Mouse (Mus musculus) spleen, postnatal 4 days (tissue): ENCODE measurements around the gene Chrnb1.

Experiments used
- DNase-seq, 2 experiments: peaks; one replicate each; pipeline ENCODE4 v3.0.0; 2022; ENCODE audit warnings: low spot score in 2 of 2

Gene Chrnb1

DNA sequence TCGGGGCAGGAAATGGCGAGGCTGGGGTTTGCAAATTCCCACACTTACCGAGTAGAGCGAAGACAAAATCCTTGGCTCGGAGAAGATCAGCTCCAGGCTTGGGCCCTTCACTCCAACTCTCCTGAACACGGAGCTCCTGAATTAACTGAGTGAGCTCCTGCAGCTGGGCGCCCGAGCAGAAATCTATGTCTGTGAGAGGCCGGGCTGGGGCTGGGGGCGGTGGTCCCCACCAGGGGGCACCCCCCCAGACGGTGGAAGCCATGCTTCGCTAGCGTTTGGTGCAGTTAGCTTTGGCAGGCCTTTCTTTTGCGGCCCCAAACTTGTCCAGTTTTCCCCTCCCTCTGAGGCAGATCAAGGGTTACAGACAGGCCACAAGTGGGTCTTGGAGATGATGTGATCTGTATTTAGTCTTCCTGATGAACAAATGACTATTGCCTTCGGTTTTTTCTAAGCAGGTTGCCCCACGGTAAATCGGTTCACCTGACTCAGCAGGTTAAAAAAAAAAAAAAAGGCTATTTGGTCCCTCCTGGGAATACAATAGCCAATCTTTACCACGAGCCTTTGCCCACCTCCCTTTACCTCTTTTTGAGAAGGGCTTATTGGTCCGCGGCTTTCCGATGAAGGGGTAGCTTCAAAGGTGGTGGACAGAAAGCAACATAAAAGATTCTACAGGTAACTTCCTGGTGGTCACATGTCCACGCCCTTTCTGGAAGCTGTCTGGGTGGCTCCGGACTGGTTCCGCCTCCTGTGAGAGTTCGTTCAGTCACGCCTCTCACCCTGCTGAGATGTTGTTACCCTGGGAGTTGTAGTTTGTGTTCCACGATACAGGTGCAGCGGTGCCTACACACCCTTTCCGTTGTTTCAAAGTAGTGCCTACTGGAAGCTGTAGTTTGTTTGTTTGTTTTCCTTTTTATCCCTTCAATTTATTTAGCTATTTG, 9.5 kb upstream of the Chrnb1 start, which contains the start of gene Tmem102:
Tmem102 (minus strand) TSS at position 653 of the 938 bp plus-strand sequence.
- DNase-seq = no peak

DNA sequence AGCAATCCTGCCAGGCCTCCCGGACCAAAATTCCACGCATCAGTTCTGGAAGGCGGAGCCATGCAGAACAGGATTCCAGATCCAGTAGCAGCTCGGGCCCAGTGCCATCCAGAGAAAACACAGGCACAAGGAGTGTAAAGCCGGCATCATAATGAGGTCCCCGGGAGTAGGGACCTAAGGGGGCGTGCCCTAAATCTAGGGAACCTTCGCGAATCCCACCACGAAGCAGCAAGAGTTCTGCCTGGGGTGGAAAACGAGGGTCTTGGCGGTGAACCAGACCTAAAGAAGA, 8.9 kb upstream of the Chrnb1 start:
- no peak for DNase-seq

DNA sequence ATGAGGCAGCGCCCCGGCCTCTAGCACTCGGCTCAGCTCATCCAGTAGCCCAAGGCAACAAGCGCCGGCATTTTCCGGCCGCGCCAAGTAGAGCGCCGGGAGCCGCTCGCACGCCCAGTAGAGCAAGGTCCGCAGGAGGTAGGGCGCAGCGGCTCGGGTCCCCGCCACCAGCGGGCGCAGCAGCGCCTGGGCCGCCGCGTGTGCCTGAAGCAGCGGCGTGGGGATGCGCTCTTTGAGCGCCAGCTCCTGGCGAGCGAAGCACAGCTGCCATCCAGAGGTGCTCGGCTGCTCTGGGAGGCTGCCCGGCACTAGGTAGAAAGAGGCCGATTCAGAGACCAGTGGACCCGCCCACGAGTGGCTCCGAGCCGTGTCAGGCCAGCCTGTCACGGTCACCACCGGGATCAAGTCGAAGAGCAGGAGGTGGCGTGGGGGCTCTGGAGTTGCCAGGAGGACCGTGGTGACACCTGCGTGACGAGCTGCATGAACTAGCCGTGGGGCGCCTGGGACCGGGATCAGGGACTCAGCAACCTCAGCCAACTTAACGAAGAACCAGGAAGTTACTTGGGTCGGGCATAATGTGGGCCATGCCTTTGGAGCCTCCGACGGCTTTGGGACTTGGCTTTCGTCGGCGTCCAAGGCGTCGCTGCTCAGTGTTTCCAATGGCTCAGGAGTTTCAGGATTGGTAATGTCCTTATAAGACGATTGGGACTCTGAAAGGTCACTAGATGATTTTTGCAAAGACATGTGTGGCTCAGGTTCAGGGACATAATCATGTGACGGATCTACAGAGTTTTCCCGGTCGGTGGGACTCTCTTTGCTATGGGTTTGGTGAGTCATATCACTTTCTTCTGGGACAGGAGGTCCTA, 8.3 kb upstream of the Chrnb1 start:
- DNase-seq = peak; percentile 65 to 86

DNA sequence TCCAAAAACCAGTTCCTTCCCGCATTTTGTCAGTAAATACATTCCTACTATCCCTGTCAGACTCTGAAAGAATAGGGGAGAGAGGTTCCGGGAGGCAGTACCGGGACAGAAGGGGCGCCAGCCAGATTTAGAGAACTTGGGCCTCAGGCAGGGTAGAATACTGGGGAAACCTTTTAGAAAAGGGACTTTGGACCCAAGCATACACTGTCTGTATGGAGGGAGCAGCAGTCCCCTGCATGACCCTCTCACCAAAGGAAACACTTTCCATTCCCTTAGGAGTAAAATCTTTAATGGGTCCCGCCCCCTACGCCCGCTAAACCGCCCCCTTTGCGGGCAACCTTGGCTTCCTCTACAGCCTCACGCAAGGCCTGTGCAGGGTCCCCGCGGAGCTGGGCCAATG, 7.6 kb upstream of the Chrnb1 start:
- DNase-seq = no peak

DNA sequence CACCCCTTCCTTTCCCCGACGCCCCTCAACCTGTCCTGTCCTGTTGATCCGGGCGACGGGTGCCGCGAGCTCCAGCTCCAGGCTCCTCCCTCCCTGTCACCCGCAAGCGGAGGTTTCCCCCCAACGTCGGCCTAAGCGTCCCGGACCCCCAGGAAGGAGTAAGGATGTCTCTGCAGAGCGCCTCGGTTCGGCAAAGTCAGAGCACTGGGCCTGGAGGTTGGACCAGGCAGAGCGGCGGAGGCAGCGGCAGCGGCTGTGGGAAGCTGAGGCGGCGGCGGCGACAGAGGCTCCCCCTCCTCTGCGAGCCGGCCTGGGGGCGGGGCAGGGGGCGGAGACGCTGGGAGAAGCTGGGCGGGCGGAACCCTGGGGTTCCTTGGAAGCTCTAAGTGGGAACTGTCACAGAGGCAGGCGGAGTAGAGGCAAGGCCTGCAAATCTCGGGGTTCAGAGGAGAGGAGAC, 6.9 kb upstream of the Chrnb1 start:
- peak; percentile 50 to 74 for DNase-seq

DNA sequence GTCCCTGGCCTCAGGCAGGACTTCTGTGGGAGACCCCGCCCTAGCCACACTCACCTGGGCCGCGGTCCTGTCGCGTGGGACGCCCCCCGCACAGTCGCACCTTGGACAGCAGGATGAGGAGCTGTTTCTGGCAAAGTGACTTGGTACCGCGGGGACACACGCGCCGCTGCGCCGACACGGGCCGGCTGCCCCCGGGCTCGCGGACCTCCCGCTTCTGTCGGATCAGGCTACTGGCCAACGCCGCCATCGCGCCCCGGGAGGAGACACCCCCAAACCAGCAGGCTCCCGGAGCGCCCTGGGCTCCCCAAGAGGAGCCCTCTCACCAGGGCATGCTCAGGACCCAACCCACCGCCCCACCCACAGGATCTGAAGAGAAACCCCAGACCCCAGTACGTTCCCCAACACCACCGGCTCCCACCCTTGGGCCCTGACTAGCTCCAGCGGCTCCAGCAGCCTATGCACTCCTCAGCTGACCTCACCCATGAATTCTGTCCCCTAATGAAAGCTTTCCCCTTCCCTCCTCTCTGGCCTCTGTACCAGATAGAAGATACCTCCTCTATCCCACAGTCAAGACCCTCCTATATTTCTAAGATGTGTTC, 5.7 kb upstream of the Chrnb1 start, which contains the start of gene Fgf11:
Fgf11 (minus strand) TSS at position 479 of the 599 bp plus-strand sequence.
- DNase-seq = peak in 1 of 2 experiments; percentile 68

DNA sequence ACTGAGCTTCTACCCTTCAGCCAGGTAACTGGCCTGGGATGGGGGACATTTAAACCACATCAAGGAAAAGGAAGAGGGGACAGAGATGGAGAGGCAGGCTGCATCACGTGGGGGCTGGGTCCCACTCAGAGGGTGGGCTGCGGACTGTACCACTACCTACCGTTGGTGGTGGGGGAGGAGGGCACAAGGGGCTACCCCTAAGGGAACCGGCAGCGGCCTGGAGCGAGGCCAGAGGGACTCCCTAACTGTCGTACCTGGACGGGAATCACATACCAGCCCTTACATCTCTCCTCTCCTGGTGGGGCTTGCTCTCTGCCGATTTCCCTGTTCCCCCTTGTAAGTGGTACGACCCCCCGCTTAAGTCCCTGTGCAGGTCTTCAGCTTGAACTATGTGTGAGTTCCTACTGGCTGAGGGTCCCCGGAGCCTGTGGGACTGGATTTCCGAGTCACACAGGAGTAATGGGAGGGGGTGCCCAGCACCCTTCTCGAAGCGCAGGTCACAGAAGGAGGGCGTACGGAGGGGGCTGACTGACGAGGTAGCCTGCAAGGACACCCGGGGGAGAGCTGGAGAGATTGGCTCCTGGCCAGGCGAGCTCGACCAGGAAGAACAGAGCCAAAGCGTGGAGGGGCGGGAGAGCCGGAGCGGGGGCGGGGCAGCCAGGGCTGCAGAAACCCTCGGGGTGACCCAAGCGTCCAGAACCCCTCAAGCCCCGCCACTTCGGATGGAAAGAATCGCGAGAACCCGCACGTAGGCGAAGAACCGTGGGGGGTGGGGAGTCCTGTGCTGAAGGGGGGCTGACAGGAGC, 4.9 kb upstream of the Chrnb1 start:
- DNase-seq = peak in 1 of 2 experiments; percentile 68

DNA sequence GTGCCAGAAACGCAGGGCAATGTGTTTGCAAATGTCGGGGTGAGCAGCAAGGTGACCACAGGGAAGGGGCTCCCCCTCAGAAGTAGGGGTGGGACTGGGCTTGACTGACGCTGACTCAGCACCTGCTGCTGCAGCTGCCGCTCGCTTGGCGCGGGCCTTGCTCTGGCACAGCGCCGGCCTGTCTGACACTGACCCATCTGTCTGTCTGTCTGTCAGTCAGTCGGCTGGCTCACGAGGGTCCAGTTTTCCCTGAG, 4.3 kb upstream of the Chrnb1 start:
- DNase-seq = peak in 1 of 2 experiments; percentile 68

DNA sequence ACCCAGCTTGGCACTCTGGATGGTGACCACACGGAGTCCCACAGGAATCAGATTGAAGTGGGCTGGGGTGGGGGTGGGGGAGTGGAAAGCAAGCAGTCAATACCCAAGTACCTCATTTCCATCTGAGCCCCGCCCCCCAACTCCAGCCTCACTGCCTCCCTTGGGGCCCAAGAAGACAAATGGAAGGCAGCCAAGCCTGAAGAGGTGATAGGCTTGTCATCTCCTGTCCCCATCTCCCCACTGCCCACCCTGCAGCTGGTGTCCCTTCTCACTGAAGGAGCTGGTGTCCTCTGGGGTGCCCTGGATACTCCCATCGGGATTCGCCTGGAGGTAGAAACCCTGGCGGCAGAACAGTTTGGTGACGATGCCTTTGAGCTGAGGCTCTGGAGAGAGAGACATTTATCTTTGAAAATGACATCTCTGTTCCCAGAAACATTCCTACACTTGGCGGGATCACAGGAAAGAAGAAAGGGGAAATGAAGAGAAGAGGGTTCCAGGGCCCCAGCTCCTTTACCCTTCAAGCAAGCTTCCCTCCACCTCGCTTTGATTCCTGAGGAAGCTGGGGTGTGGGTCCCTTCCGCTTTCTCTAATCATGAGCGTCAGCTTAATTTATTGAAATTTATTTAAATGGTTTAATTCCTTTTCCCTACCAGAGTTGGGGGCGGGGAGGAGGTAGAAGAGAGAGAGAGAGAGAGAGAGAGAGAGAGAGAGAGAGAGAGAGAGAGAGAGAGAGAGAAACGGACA, 3.8 kb upstream of the Chrnb1 start:
- DNase-seq = peak; percentile 63 to 76

DNA sequence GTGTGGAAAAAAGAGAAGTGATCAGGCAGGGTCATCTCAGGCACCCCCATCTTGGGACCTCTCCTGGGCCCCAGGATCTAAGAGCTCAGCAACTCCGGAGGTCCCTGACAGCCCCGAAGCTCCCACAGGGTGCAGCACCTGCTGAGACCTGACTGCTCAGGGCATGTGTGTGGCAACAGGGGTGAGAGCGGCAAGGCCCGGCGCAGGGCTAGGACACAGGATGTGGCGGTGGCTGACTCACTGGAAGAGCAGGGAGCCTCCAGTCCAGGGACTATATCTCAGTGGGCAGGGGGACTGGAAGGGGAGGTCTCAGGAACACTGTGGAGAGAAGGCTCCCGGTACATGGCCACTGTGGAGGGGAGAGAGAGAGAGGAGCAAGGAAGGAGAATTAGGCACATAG, 2.2 kb upstream of the Chrnb1 start:
- DNase-seq = no peak

DNA sequence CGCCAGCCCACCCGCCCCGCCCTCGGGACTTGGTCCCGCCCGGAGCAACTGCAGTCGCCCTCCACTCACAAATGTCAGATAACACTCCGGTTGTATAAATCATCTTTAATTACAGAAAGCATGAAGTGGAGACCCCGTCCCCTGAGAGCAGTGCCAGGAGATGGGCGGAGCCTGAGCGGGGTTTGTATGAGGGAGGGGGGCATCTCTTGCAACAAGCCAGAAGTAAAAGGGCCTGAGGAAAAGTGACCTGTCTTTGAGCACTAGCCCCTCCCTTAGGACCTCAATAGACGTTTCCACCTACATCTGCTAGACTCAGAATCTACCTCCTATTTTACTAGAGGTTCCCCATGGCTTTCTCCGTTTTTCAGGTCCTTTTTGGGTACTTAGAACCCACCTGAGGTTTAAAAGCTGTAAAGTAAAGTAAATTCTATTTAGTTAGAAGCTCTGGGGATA, 266 bp upstream of the Chrnb1 start:
- no peak for DNase-seq

DNA sequence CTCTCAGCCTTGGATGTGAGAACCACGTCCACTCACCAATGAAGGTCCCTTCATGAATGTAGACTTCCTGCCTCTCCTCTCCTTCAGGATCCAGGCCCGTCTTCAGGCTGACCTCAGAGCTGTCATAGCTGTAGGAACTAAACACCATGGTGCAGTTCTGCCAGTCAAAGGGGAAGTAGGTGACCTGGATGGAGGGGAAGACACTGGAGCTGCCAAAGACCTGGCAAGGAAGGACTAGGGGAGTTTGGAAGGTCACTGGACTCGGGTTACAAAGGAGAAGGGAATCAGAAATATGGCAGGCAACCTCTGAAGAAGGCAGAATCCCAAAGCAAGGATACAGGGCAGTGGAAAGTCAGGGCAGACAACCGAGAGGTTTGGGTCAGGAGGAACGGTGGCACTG, 2.3 kb downstream of the Chrnb1 start:
- DNase-seq = no peak

DNA sequence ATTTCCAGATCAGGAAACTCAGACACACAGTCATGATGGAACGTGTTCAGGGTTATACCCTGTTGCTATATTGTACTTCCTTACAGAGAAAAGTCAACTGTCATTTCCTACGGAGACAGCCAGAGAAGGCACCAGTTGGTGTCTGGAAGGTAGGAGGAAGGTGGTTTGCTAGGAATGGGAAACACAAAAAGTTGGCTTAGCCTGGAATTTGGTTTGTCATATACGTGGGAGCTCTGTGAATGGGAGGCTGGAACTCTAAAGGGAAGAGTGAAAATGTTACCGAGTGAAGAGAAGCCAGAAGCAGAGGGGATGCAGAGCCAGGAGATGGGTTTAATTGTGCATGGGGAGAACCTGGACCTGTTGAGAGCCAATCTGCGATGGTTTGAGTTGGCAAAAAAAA, 4.3 kb downstream of the Chrnb1 start:
- DNase-seq = no peak

DNA sequence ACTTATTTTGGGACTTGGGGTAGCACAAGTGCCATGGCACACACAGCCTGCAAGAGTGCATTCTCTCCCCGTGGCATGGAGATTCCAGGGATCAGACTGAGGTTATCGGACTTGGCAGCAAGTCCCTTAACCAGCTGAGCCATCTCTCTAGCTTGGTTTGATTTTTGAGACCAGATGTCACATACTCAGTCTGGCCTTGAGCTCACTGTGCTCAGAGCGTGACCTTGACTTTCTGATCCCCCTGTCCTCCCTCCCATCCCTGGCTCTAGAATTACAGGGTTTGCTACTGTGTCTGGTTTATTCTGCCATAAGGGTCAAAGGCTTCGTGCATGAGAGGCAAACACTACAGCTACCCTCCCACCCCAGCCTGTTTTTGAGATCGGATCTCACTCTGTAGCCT, 6.3 kb downstream of the Chrnb1 start:
- no peak for DNase-seq

DNA sequence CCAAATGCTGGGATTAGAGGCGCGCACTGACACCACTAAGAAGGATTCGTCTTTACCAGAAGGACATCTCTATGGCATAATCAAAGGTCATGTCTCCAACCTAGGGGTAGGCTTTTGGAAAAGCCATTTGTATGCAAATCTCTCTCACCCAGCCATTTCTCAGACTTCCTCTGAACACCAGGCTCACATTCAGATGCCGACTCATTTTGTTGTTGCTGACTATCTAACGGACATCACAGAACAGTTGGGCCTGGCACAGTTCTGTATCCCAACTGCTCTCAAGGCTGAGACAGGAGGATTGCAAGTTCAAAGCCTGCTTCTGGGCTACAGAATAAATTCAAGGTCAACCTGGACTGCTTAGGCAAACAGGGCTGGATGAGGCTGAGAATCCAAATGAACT, 8.4 kb downstream of the Chrnb1 start:
- DNase-seq = no peak

DNA sequence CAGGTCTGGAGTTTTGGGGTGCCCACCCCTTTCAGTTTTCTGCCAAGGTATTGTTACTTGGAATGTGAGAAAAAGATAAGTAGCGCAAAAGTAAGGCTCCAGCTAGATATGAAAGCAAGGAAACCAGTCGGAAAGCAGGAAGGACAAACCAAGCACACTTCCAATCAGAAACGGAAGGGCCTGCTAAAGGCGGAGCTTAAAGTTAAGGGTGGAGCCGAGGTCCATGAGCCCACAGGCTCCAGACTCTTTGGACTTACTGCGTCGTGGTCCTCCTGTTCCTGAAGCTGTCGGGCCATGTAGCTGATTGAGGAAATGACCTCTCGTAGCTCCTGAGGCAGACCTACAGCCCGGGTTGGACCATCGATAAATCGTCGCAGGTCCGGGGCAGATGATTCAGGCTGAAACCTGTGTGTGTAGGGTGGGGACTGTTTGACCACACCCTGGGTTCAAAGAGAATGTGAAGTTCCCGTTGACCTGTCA, 10.9 kb downstream of the Chrnb1 start:
- DNase-seq = peak in 1 of 2 experiments; percentile 60

DNA sequence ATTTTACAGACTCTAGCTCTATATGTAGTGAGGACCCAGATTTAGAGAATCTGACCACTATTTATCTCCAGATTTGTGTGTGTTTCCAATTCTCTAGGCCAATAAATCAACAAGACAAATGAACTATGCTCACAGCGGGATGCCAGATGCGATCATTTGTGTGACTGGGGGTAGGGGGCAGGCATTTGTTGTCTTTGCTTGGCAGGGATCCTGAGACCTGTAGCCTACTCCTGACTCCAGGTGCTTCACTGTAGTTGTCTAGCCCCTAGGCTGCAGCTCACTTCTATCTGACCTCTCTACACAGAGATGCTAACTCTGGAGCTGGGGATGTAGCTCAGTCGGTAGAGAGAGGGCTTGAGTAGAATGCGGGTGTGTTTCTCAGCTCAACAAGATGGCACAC, 13.9 kb downstream of the Chrnb1 start:
- DNase-seq = no peak

DNA sequence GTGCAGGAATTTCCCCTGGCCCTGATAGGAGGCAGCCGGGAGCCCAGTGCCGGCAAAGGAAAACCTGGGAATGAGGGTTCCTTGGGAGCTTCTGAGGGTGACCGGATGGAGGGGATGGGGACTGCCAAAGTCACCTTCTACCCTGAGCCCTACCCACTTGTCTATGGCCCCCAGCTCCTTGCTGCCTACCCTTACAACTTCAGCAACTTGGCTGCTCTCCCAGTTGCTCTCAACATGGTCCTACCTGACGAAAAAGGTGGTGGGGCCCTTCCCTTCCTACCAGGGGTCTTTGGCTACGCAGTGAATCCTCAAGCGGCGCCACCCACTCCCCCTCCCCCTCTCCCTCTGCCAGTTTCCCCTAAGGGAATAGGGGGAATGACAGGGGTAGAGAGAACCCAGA, 16.8 kb downstream of the Chrnb1 start:
- DNase-seq = no peak

DNA sequence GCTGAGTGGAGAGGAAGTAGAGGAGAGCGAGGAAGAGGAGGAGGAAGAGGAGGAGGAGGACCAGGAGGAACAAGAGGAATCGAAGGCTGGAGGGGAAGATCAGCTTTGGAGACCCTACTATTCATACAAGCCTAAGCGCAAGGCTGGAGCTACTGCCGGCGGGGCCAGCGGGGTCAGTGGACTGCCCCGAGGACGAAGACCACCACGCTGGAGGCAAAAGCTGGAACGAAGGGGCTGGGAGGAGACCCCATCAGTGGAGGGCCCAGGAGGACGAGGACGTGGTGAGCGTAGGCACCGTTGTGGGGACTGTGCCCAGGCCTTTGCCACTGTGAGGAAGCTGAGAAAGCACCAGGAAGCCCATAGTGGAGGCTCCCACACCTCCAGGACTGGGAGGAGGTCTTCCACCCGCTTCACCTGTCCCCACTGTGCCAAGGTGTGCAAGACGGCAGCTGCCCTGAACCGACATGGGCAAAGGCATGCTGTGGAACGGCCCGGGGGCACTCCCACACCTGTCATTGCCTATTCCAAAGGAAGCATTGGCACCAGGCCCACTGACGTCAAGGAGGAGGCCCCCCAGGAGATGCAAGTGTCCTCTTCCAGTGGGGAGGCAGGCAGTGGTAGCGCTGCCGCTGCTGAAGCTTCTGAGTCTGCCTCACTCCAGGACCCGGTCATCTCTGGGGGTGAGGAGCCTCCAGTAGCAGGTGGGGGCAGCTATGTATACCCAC, 17.3 kb downstream of the Chrnb1 start:
- DNase-seq = peak in 1 of 2 experiments; percentile 62
